Mouse (Mus musculus) liver, embryonic 14.5 days (tissue): ENCODE measurements around the gene Cib2.

Source experiments
- CTCF ChIP-seq: IDR thresholded peaks from 2 replicates; pipeline ENCODE4 v1.5.1; 2016; ENCODE audit warnings: antibody characterized with exemption, low read depth, control low read depth
- EP300 ChIP-seq: IDR thresholded peaks from 2 replicates; pipeline ENCODE4 v1.6.1; 2016; ENCODE audit warnings: antibody characterized with exemption, low read depth

GRCm38 (mm10) chr9:54587863-54588262 lies 27.8 kb upstream of the Cib2 start:
- no peak for TF ChIP-seq CTCF
- TF ChIP-seq EP300: no peak
